Comparison of ENCODE assay signal across 8 mouse cellular contexts in the genomic region with DNA sequence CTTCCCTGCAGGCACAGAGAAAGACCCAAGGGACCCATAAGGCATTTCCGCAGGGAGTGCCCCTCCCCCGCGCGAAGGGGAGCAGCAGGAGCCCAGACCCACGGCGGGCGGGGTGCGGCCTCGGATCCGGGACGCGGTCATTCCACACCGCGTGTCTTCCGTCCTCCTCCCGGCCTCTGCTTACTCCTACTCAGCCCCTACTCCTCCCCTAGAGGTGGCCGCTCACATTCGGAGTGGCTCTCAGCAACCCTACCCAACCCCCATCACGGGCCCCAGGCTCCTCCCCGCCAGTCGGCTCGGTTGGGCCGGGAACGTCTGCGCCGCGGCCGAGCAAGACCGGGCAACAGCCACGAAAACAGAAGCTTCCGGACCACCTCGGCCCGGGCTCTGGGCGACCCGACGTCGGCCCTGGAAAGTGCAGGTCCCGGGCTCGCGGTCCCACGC. TPM values are rescaled to one million over a fixed set of nuclear protein-coding genes. Genes with fewer than 3 reads are reported as not detected.
DNase-seq lines count a peak whose midpoint lies in the region; ATAC-seq and TF ChIP-seq lines count a peak whose summit lies in the region.

No protein-coding gene starts in this region.

- no peak for TF ChIP-seq CTCF in kidney, adult 2 months (conservative IDR thresholded peaks at IDR 0.05; ENCODE audit: insufficient read depth, insufficient read length, low read depth, low read length)

- DNase-seq in left cerebral cortex, postnatal 14 days (ENCODE audit: low spot score in 2 of 2) = peak; percentile 47 to 48
- no peak for DNase-seq in left cerebral cortex, adult 8-10 months (ENCODE audit: low spot score in 2 of 2)
- DNase-seq in embryo, embryonic 11 days = peak; percentile 72
- DNase-seq in heart, adult 18-20 months = peak; percentile 78 to 85
- DNase-seq in kidney, adult 2 months = peak; percentile 89
- peak; percentile 78 for DNase-seq in testis, postnatal 14 days (ENCODE audit: low spot score)

- no peak for TF ChIP-seq POLR2A in kidney, adult 2 months (IDR thresholded peaks at IDR 0.05; ENCODE audit: low read depth, low read length)

- peak overlapping the region; percentile 90 for H3K9ac ChIP-seq in liver, embryonic 15.5 days
- H3K9ac ChIP-seq in neural tube, embryonic 12.5 days = peak overlapping the region; percentile 90

- H3K9me3 ChIP-seq in liver, embryonic 15.5 days (replicated peaks) = no peaks in the 10 kb centered on the region
- no peaks in the 10 kb centered on the region for H3K9me3 ChIP-seq in neural tube, embryonic 12.5 days

- H3K4me2 ChIP-seq in liver, embryonic 15.5 days = peak overlapping the region; percentile 94
- peak overlapping the region; percentile 93 for H3K4me2 ChIP-seq in neural tube, embryonic 12.5 days (replicated peaks)

- WGBS in kidney, adult 2 months = under 1% methylated on average over 41 of the region's 41 CpGs
- under 1% methylated on average over 41 of the region's 41 CpGs for WGBS in liver, embryonic 15.5 days (ENCODE audit: insufficient replicate concordance)
- WGBS in neural tube, embryonic 12.5 days = under 1% methylated on average over 41 of the region's 41 CpGs

- no peaks in the 10 kb centered on the region for H3K27me3 ChIP-seq in kidney, adult 2 months (replicated peaks; ENCODE audit: control insufficient read depth, insufficient read depth, low read length)
- H3K27me3 ChIP-seq in liver, embryonic 15.5 days = no peaks in the 10 kb centered on the region
- H3K27me3 ChIP-seq in neural tube, embryonic 12.5 days (replicated peaks) = no peaks in the 10 kb centered on the region

- ATAC-seq in liver, embryonic 15.5 days (ENCODE audit: insufficient read depth) = peak; percentile 68
- peak; percentile 53 for ATAC-seq in neural tube, embryonic 12.5 days (ENCODE audit: low FRiP score, low read depth)

- H3K36me3 ChIP-seq in kidney, adult 2 months (ENCODE audit: control insufficient read depth, insufficient read depth, low read length) = peaks cover 10% of the 10 kb centered on the region
- H3K36me3 ChIP-seq in liver, embryonic 15.5 days (replicated peaks) = peaks cover 45% of the 10 kb centered on the region
- H3K36me3 ChIP-seq in neural tube, embryonic 12.5 days = peaks cover 36% of the 10 kb centered on the region

- peaks cover 8% of the 10 kb centered on the region; the same call in 1 of the 2 replicates for H3K4me1 ChIP-seq in kidney, adult 2 months (ENCODE audit: control insufficient read depth, insufficient read depth, low read length)
- peaks cover 54% of the 10 kb centered on the region for H3K4me1 ChIP-seq in liver, embryonic 15.5 days (replicated peaks)
- peaks cover 24% of the 10 kb centered on the region for H3K4me1 ChIP-seq in neural tube, embryonic 12.5 days

- H3K27ac ChIP-seq in kidney, adult 2 months (ENCODE audit: insufficient read depth, low read depth, low read length) = peak overlapping the region; percentile 87
- H3K27ac ChIP-seq in liver, embryonic 15.5 days (replicated peaks) = peak overlapping the region; percentile 94
- 0 out of 2 replicates have a peak overlapping the region, but pooled peaks have one; percentile 97 for H3K27ac ChIP-seq in neural tube, embryonic 12.5 days

- intact Hi-C loops in left cerebral cortex, postnatal 14 days (cut with DNase I) = no loop called here

- peak overlapping the region; percentile 82 for H3K4me3 ChIP-seq in kidney, adult 2 months (ENCODE audit: insufficient read depth, low read depth, low read length)
- H3K4me3 ChIP-seq in liver, embryonic 15.5 days (replicated peaks) = peak overlapping the region; percentile 94
- peak overlapping the region; percentile 93 for H3K4me3 ChIP-seq in neural tube, embryonic 12.5 days

RNA-seq across cellular contexts. Expression of a gene that starts 0.7 kb away (rescaled TPM):
- 100 to 1,000 TPM; 100 to 106 TPM for total RNA-seq in left cerebral cortex, postnatal 14 days (2021)
- 100 to 1,000 TPM in 2 of 4 experiments, 10 to 100 TPM in 2; 95.8 to 114 (median 105) TPM for total RNA-seq in left cerebral cortex, adult 8-10 months (2022)
- total RNA-seq in heart, adult 18-20 months (2021) = 10 to 100 TPM; 22.4 to 24.1 TPM
- polyA plus RNA-seq in kidney, adult 2 months (2012; rRNA removed) = 88.3 and 89.2 TPM in 2 replicates
- 48.3 and 49.6 TPM in 2 replicates for polyA plus RNA-seq in liver, embryonic 15.5 days (2015; fragmentation: Nextera tagmentation; extraction: Ambion mirVana)
- polyA plus RNA-seq in neural tube, embryonic 12.5 days (2016; fragmentation: Nextera tagmentation; extraction: Ambion mirVana) = 97.8 and 103 TPM in 2 replicates

RNA-seq across cellular contexts. Expression of a gene that starts 8.2 kb away (rescaled TPM):
- 10 to 100 TPM in 1 of 2 experiments, 1 to 10 TPM in 1; 9.5 to 10.1 TPM for total RNA-seq in left cerebral cortex, postnatal 14 days (2021)
- total RNA-seq in left cerebral cortex, adult 8-10 months (2022) = 10 to 100 TPM in 1 of 4 experiments, 1 to 10 TPM in 3; 6.8 to 11.9 (median 9.1) TPM
- total RNA-seq in heart, adult 18-20 months (2021) = 1 to 10 TPM; 4.4 to 5.0 TPM
- polyA plus RNA-seq in kidney, adult 2 months (2012; rRNA removed) = 147 and 174 TPM in 2 replicates
- 41.2 and 51.2 TPM in 2 replicates for polyA plus RNA-seq in liver, embryonic 15.5 days (2015; fragmentation: Nextera tagmentation; extraction: Ambion mirVana)
- polyA plus RNA-seq in neural tube, embryonic 12.5 days (2016; fragmentation: Nextera tagmentation; extraction: Ambion mirVana) = 16.4 and 17.3 TPM in 2 replicates

RNA-seq across cellular contexts. Expression of a gene that starts 8.7 kb away (rescaled TPM):
- total RNA-seq in left cerebral cortex, postnatal 14 days (2021) = 10 to 100 TPM; 31.1 to 35.6 TPM
- 10 to 100 TPM; 29.5 to 37.8 (median 33.5) TPM for total RNA-seq in left cerebral cortex, adult 8-10 months (2022)
- 10 to 100 TPM; 23.1 to 30.8 TPM for total RNA-seq in heart, adult 18-20 months (2021)
- polyA plus RNA-seq in kidney, adult 2 months (2012; rRNA removed) = 28.4 and 30.4 TPM in 2 replicates
- 7.0 and 8.3 TPM in 2 replicates for polyA plus RNA-seq in liver, embryonic 15.5 days (2015; fragmentation: Nextera tagmentation; extraction: Ambion mirVana)
- polyA plus RNA-seq in neural tube, embryonic 12.5 days (2016; fragmentation: Nextera tagmentation; extraction: Ambion mirVana) = 41.8 and 45.1 TPM in 2 replicates

RNA-seq across cellular contexts. Expression of a gene that starts 28.7 kb away (rescaled TPM):
- 1 to 10 TPM; 2.2 to 3.8 TPM for total RNA-seq in left cerebral cortex, postnatal 14 days (2021)
- 1 to 10 TPM; 2.0 to 2.8 (median 2.3) TPM for total RNA-seq in left cerebral cortex, adult 8-10 months (2022)
- not detected for total RNA-seq in heart, adult 18-20 months (2021)
- not detected in 2 replicates for polyA plus RNA-seq in kidney, adult 2 months (2012; rRNA removed)
- polyA plus RNA-seq in liver, embryonic 15.5 days (2015; fragmentation: Nextera tagmentation; extraction: Ambion mirVana) = not detected in 2 replicates
- polyA plus RNA-seq in neural tube, embryonic 12.5 days (2016; fragmentation: Nextera tagmentation; extraction: Ambion mirVana) = 2.1 and 3.1 TPM in 2 replicates

RNA-seq across cellular contexts. Expression of a gene that starts 44.9 kb away (rescaled TPM):
- 10 to 100 TPM; 27.6 to 30.4 TPM for total RNA-seq in left cerebral cortex, postnatal 14 days (2021)
- total RNA-seq in left cerebral cortex, adult 8-10 months (2022) = 10 to 100 TPM; 27.7 to 32.6 (median 29.9) TPM
- 1 to 10 TPM; 6.7 to 9.4 TPM for total RNA-seq in heart, adult 18-20 months (2021)
- 72.5 and 93.3 TPM in 2 replicates for polyA plus RNA-seq in kidney, adult 2 months (2012; rRNA removed)
- 24.7 and 27.7 TPM in 2 replicates for polyA plus RNA-seq in liver, embryonic 15.5 days (2015; fragmentation: Nextera tagmentation; extraction: Ambion mirVana)
- 55.5 and 56.1 TPM in 2 replicates for polyA plus RNA-seq in neural tube, embryonic 12.5 days (2016; fragmentation: Nextera tagmentation; extraction: Ambion mirVana)

Comparison
In these comparisons a context has a peak if more than half of its experiments do, and no peak if none do; other contexts are left out.
1. DNase-seq: peak in left cerebral cortex, postnatal 14 days (2 of 2), embryo, embryonic 11 days (single experiment), heart, adult 18-20 months (2 of 2), kidney, adult 2 months (single experiment) and testis, postnatal 14 days (single experiment); none in left cerebral cortex, adult 8-10 months (0 of 2).
2. Peak in every context shown above with its lines, with median percentiles within 50 percentile points of each other: H3K27ac ChIP-seq and H3K4me3 ChIP-seq.